Mouse (Mus musculus): ENCODE measurements at regions not wholly inside any gene's neighbourhood (a gene's known extent, or its start where the extent isn't known, plus 50 kb on each side); places are given as distances from the start of the nearest gene placed in this dataset.

DNA sequence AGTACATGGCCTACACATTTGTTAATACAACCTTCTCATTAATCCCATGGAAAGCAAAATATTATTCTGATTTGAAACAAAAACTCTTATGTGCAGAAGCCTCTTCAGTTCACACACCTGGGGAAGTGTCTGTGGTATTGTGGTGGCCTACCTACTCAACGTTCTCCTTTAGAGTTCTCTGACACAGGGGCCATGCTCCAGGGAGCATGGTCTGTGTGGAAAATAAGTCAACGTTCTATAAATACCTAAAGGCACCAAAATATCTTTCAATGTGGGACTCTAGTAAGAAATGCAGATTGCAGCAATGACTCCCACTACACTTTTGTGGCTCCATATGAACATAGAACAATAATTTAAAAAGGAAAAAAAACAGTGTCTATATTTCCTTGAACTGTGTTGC, 489.0 kb upstream of the A1bg start:
- no peak for DNase-seq (ENCODE audit: low read depth, low spot score)

DNA sequence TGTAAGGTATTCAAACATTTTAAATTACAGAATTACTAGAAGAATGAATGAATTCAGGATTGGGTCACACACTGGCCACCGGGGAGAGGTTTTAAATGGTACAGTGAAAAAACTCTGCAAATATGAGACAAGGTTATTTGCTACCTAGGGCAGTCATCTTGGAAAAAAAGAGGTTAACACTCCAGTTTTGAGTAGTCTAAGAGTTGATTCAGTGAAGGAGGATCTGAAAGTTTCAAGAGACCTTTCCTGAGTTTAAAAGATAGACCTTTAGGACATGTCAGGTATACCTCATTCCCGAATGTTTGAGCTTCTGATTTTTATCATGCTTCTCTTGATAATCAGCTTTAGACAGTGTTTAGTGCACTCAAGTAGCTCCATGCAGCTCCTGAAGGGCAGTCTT, 488.0 kb upstream of the A1bg start:
- DNase-seq (ENCODE audit: low read depth, low spot score), result no peak

DNA sequence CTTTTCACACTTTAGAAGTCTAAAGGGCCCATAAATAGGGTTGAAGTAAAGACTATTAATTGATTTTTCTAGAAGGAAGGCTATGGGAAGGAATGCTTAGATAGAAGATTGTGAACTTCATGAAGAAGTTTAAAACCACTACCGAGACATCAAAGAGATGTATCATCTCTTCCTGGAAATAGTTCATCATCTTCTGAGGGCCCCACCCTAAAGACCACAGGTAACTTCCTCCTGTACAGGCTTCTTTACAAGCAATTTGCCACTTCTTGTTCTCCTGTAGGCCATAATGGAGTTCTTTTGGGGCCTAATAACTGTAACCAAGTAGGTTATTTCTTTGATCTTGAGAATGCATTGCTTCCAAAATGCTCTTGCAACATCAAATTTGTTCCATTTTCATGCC, 485.8 kb upstream of the A1bg start:
- no peak for DNase-seq (ENCODE audit: low read depth, low spot score)

DNA sequence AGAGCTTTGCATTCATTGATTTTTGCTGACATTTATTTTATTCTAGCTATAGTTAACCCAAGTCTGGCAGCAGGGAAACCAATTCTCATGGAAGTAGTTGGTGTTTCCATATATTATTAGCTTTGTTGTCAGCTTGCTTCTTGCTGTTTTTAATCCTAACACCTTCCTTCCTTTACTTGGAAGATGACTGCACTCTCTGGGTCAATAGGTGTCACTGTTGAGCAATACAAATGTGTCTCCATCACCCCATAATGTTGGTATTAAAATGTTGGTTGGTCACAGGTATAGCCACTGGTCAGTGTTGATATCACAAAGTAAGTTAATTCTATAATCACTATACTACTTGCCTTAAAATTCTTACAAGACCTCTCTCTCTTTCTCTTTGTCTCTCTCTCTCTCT, 477.9 kb upstream of the A1bg start:
- DNase-seq (ENCODE audit: low read depth, low spot score), result peak; percentile 7

DNA sequence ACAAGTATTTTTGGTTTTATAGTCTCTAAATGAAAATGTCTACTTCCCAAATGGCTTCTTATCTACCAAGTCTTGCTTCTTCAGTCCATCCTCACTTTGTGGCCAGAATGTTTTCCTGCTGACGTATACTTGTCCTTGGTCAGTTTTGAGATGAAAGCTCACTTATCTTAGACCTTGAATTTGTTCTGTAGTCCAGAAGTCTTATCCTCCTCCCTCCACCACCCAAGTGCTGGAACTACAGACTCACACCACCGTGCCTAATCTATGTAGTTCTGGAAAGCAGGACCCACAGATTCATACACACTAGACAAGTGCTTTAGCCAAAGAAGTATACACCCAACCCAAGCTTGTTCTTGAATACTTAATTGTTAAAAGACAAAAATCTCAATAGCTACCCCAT, 477.2 kb upstream of the A1bg start:
- DNase-seq (ENCODE audit: low read depth, low spot score), result no peak

DNA sequence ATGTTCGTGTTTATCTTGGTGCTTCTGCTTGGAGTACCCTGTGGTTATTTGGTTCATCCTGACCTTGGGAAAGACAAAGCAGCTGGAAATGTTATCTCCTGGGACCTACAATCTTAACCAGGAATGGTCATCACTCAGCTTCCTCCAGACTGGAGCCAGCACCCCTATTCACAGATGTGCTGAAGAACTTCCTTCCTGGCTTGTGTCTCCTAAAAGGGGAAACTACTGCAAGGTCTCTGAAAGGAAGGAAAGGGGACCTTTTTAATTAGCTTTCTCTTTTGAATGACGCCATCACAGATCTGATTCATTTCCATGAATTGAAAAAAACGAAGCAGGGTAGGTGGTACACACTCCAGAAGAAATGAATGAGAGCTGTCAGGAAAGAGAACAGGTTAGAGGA, 476.0 kb upstream of the A1bg start:
- no peak for DNase-seq (ENCODE audit: low read depth, low spot score)

DNA sequence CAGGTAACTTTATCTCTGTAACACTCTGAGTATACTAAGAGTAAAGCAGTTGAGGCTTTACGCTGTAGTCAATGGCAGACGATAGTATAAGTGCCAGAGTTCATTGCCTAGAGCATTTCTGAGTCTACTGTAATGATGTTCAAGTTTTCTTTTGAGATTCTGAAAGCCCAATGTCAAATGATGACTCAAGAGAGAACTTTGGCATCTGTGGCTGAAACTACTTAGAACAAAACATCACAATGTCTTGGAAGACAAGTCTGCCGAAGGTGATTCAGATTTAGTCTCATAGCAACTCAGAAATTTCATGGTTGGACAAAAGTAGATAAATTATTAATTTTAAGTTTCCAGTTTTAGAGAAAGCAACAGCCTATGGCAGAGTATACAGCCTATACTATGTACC, 474.2 kb upstream of the A1bg start:
- DNase-seq (ENCODE audit: low read depth, low spot score), result no peak

DNA sequence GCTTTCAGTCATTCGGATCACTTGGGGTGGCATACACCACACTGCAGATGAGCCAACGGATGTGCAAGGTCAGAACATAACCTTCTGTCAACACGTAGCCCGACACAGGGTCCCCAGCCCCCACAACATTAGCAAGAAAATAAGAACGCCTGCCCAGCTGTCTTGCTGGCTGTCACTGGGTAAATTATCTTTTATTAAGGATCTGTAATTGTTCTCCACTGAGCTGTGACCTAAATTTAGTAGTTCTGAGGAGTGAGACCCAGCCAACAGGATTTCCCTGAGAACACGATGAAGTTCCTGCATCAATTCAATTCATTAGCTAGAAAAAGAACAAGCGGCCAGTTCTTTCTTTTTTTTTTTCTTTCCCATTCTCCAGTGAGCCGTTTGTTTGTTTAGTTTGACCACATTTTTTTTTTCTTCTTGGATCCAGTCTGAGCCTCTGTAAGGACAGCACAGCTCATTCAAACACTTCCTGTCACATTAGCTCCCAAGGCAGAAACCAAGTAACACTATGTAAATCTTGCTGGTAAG, 472.5 kb upstream of the A1bg start:
- DNase-seq (ENCODE audit: low read depth, low spot score), result no peak

DNA sequence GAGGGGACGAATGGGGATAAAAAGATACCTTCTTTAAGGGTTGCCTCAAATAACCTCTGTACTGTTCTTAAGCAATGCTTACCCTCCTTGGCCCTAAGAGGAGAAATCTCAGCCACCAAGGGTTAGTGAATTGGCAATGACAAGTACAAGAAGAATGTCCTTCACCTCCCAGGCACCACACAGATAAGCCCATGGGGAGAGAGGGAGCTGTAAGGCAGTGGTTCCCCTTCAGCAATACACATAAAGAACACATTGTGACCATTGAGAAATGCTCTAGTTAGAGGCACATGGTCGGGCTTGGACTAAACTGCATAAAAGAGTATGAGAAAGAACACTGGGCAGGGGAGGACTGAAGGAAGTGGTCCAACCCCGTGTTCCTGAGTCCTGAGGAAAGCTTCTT, 457.9 kb upstream of the A1bg start:
- DNase-seq (ENCODE audit: low read depth, low spot score), result no peak

DNA sequence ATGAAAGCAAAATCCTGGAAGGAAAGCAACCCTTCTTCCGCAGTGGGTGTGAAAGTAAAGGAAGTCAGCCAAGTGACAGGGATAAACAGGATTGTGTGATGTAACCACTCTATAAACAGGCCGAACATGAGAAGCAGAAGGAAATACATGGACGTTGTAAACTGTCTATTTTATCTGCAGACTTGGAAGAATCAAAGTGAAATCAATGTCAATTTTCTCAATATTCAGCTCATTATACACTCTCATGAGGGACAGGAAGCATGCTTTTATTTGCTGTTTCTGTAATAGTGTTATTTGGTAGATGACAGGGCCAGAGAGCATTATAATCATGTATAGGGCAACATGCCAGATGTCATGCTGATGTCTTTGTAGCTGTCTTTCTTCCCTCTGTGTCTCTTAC, 443.5 kb upstream of the A1bg start:
- DNase-seq (ENCODE audit: low read depth, low spot score), result no peak

DNA sequence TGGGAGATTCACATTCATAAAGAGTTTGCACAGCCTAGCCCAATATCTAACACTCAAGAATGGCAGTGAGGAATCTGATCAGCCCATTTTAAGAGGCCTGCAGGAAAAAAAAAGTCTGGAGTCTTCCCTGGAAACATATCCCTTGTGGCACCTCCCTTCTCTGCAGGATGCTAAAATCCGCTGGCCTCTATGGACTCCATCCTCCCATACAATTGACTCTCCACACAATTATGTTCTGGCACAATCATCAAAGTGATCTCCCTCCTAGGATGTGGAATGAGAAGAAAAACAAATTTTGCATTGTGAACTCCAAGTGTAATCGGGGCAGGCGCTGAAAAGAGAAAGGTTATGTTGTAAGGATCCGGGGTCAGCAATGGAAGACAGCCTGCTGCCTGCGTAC, 442.7 kb upstream of the A1bg start:
- DNase-seq (ENCODE audit: low read depth, low spot score), result no peak

DNA sequence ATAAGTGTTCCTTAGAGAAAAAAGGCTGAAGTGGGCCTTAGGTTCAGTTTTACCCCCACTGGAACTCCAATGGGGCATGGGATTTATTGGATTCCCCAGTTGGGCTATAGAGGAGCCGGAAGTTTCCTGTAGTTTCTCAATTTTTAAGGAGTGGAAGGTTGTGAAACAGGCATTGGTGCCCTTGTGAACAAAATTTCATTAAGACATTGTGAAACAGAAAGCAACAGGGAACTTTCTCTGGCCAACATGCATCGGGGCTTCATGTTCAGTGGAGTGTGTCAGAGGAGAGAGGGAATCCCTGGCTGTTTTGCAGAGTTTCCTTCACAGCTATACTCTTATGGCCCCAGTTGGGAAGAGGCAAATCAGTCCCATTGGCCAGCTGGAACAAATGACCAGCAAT, 441.6 kb upstream of the A1bg start:
- no peak for DNase-seq (ENCODE audit: low read depth, low spot score)

DNA sequence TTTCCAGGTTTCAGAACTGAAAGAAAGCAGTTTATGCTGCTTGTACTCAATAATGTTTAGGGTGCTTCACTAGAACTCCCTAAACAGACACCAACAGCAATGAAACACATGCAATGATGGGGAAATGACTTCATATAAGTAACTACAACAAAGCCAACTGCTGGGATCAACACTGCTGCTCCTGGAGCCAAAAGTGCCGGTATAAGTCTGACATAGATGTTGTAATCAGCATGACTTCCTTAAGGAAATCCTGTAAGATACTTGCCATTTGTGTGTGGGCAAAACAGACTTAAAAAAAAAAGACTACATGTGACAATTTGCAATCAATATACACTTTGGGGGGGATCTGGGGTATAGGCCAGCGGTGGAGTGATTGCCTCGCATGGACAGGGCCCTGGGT, 438.4 kb upstream of the A1bg start:
- no peak for DNase-seq (ENCODE audit: low read depth, low spot score)

DNA sequence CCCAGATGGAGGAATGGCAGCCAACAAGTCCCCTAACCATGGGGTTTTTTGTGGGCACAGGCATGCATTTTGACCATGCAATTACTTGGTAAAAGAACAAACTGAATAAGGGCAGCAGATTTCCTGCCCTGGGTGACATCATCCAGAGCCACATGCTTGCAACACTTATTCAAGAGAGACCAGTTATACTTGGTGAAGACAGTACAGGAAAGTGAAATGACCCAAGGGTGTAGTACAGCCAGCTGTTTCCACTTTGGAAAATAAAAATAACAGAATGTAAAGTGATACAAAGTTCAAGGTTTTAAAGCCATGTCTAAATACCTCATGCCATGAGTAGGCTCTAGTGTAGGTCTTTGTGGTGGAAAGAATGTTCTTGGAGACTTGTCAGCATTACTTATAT, 432.5 kb upstream of the A1bg start:
- DNase-seq (ENCODE audit: low read depth, low spot score), result no peak

DNA sequence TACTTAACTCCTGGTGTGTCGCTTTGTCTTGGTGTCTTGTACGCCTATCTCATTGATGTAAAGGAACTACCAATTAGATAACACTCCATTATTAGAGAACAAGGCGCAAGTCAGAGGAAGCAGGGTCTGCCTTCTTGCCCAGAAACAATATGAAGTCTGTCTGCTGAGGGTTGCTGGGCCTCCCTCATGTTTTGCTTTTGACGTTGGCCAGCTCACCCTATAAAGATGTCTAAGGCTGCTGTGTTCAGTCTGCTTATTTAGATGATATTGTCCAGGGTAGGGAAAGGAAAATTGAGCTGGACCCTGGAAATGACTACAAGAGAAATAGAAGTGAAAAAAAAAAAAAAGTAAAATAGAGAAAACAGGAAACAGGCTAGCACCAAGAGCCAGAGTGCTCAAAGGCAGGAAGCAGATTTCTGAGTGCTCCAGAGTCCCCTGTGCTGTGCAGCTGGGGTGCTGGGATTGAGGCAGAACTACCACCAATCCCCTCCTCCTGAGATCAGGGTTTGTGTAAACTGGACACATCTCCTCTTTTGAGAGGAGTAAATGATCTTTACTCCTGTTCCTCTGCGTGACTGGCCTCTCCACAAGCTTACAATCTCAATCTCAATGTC, 429.0 kb upstream of the A1bg start:
- DNase-seq (ENCODE audit: low read depth, low spot score), result no peak

DNA sequence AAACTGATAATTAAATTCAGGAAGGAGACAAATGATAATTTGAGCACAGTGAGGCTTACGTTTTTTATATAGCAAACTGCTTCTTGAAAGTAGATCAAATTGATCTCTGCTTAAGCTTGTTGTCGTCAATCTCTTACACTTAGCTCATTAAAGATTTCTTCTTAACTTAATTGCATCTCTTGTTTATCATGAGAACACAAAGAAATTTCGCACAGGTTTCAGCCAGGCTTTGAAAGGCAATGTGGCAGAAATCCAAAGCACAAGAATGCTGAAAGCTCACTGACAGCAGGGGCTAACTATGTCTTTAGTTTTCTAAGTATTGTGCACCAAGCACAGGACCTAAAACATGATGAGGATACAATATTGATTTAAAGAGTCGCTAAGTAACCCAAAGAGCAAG, 422.3 kb upstream of the A1bg start:
- DNase-seq (ENCODE audit: low read depth, low spot score), result no peak

DNA sequence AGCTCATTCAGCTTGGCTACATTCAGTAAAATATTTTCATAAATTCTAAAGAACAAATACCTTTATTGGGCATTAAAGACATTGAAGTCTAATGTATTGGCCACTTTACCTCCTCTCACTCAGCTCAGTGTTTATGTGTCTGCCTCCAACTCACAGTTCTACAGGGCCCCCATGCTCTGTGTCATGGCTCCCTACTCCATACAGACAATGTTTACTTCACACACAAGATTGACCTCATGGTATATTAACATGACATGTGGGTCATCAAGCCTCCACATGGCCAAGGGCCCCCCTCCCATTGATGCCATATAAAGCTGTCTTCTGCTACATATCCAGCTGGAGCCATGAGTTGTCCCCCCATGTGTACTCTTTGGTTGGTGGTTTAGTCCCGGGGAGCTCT, 419.8 kb upstream of the A1bg start:
- DNase-seq (ENCODE audit: low read depth, low spot score), result no peak

DNA sequence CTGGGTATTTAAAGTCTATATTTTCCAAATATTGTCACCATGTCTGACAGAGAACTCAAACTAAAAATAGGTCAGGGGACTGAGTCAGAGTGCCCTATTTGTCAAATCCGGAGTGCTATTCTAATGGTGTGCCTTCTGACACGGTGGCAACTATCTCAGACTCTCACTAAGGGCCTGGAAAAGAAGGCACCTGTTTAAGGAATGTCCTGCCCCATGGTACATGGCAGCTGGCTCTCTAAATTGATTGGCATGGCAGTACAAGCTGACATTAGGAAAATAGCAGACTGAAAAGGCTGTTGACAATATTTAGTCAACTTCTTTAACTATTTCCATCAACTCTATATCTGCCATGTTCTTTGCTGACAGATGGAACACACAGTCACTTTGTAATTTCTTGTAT, 405.1 kb upstream of the A1bg start:
- no peak for DNase-seq (ENCODE audit: low read depth, low spot score)

DNA sequence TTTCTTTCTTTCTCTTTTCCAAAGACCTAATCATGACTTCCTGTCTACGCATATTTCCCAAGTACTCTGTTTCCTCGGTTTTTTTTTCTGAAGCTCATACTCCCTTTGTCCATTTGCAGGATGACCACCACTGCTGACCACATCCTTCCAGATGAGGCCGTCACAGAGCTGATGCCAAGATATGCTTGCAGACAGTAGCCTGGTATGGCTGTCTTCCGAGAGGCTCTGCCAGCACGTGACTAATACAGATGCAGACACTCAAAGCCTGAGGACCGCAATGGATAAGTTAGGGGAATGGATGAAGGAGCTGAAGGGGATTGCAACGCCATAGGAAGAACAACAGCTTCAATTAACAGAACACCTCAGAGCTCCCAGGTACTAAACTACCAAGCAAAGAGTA, 399.4 kb upstream of the A1bg start:
- no peak for DNase-seq (ENCODE audit: low read depth, low spot score)

DNA sequence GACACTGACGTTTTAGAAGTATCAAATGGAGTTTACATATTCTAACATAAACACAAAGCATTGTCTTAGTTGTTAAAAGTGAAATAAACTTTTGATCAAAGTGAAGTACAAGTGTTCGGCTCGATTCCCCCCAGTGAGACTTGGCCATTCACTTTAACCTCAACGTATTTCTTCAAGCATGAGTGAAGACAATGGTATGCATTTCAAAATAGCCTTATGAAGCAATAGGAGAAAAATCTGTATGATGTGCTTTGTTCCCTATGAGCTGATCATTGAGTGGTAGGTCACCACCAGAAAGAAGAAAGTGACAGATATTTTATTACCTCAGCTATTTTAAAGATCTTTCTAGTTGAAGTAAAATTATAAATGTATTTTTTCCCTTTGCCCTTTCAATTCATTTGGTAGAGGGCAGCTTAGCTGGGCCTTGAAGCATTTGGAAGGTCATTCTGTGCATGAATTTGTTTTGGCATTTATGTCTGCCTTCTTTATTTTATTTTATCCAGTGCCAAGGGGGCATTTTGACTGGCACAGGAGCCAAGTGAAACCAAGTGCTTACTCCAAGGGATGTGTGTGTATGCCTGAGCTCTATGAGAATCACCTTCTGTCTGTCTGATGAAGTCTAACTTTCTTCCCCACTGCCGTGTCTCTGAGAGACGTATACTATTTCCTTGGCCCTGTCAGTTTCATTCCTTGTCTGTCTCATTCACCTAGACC, 386.8 kb upstream of the A1bg start:
- no peak for DNase-seq (ENCODE audit: low read depth, low spot score)

DNA sequence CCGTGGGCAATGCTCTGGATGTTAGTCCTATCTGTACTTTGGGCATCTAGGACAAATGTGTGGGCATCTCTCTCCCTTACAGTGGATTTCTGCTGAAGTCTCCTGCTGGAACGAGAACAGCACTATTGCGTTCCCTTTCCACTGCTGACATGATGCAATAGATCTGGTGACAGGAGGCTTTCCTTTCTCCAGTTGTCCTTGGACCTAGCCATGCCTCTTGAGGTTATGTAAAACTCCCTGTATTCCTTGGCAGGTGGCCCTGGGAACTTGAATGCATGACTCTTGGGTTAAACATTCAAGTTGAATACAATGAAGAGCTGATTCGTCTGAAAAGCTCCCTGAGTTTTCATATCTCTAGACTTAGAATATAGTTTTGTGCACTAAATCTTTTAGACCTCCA, 386.1 kb upstream of the A1bg start:
- no peak for DNase-seq (ENCODE audit: low read depth, low spot score)

DNA sequence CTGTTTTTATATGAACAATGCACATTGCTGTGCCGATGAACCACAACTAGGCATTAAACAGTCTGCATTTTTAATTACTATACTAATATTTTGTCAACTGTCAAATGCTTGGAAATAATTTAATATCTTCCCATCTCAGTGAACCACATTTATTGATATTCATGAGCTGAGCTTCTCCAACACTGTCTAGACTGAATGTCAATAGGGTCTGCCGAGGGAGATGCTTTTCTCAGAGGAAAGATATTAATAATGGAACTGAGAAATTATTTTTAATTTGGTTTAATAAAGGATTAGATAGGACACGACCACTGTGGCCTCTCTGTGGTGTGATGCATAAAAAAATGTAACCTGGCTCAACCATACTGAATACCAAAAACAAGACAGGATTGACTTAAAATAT, 381.7 kb upstream of the A1bg start:
- no peak for DNase-seq (ENCODE audit: low read depth, low spot score)

DNA sequence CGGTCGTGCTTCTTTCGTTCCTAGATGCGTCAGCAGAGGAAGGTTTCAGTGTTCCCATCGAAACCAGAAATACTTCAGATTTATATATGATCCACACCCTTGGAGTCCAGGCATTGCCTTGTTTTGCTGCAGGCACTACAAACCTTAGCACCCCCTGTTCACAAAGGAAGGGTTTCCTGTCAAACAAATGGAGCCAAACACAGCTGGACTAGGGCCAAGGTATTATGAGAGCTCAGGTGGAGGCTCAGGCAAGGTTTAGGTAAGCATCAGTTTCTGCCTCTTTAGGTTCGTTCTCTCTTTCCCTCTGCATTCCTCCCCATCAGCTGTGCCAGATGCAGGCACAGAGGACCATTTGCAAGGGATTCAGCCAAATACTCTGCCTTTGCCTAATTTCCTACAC, 377.0 kb upstream of the A1bg start:
- DNase-seq (ENCODE audit: low read depth, low spot score), result no peak

Measured in WW6 (cell line).